Mouse (Mus musculus) forebrain, embryonic 14.5 days (tissue): ENCODE results near the gene Osbpl3. TPM values are rescaled to one million over a fixed set of nuclear protein-coding genes. Genes with fewer than 3 reads are reported as not detected.

Experiments
- ATAC-seq: fragments of 200-750 bp; cut with Nextera tagmentation; 2 replicates; pipeline ENCODE4 v1.8.0; 2017; ENCODE audit warnings: mild to moderate bottlenecking, moderate library complexity
- DNase-seq: peaks from one replicate; pipeline ENCODE4 v3.0.0-alpha.2; 2015; ENCODE audit warnings: low spot score
- H3K27ac ChIP-seq: fragments of 300-500 bp; sonication (generic); 2 replicates; pipeline ENCODE4 v1.5.1; 2014; ENCODE audit warnings: low read depth, mild to moderate bottlenecking, control low read depth, low read length, moderate library complexity
- H3K27me3 ChIP-seq: fragments of 300-500 bp; sonication (generic); replicated peaks from 2 replicates; pipeline ENCODE4 v1.6.1; 2014; ENCODE audit warnings: low read length, control low read depth, mixed read lengths; ENCODE audit not compliant: control insufficient read depth, insufficient read depth
- H3K36me3 ChIP-seq: fragments of 300-500 bp; sonication (generic); 2 replicates; pipeline ENCODE4 v1.6.1; 2014; ENCODE audit warnings: low read length, control low read depth; ENCODE audit not compliant: control insufficient read depth, insufficient read depth
- H3K4me1 ChIP-seq: fragments of 300-500 bp; sonication (generic); 2 replicates; pipeline ENCODE4 v1.6.1; 2014; ENCODE audit warnings: antibody characterized with exemption, low read length, control low read depth; ENCODE audit not compliant: control insufficient read depth, insufficient read depth
- H3K4me2 ChIP-seq: fragments of 300-500 bp; sonication (generic); 2 replicates; pipeline ENCODE4 v1.6.1; 2014; ENCODE audit warnings: mild to moderate bottlenecking, control low read depth, low read length
- H3K4me3 ChIP-seq: fragments of 300-500 bp; sonication (generic); 2 replicates; pipeline ENCODE4 v1.5.1; 2014; ENCODE audit warnings: low read depth, low read length, control low read depth
- H3K9ac ChIP-seq: fragments of 300-500 bp; sonication (generic); 2 replicates; pipeline ENCODE4 v1.6.1; 2014; ENCODE audit warnings: mild to moderate bottlenecking, low read length, control low read depth, moderate library complexity
- H3K9me3 ChIP-seq: fragments of 300-500 bp; sonication (generic); replicated peaks from 2 replicates; pipeline ENCODE4 v1.6.1; 2016; ENCODE audit warnings: low read length, control low read depth, mixed read lengths; ENCODE audit not compliant: control insufficient read depth
- WGBS: fragments of 180-500 bp; shearing (Covaris S2); extraction: QIAGEN DNeasy Blood & Tissue Kit; methylation state at CpG from one replicate; pipeline ENCODE4 v1.1.7; 2014; 5-methylcytosine and 5-hydroxymethylcytosine counted together
- polyA plus RNA-seq: library from polyadenylated mRNA; unstranded; fragments of >200 nt; fragmentation: Nextera tagmentation; extraction: Ambion mirVana; gene quantifications from 2 replicates; pipeline ENCODE4 v1.2.1, GENCODE M21; 2014

Osbpl3 gene
- polyA plus RNA-seq, 1 experiment from 2014 or later = 2.8 TPM

DNA sequence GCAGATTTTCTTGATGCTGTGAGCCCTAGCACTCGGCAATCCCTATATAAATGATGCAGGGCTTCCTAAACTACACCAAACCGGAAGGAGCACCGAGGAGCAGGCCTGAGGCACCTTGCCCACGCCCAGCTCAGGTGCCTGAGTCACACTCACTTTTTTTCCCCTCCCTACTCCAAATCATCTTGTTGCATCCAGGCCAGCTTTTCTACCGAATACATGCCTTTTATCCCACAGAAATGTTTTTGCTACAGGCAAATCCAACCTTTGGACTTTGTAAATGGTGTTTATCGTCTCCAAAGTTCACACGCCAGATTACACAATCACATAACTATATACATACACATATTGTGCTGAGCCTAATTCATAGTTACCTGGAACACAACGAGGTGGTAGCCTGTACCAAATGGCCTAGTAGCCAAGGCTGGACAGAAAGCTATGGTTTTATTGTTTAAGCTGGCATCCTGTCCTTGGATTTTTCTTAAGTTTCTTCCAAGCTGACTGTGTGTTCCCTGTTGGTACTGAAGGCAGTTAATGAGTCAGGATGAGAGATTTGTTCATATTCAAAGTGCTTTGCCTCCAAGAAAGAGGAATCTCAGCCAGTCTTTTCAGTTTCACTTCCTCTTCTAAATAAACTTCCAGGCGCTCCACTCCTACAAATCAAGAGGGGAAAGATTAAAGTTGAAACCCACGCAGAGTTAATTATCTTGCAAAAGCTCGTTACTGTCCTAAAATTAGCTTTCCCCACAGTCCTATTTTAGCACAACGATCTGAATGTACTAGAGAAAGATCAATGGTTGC lies 1.7 kb upstream of the Osbpl3 start:
- H3K27ac ChIP-seq = no peak overlapping the region
- ATAC-seq (no peak), DNase-seq (no peak)
- no peak overlapping the region for H3K9ac ChIP-seq
- H3K9me3 ChIP-seq = no peaks in the 10 kb centered on the region
- H3K4me2 ChIP-seq = no peak overlapping the region
- H3K4me3 ChIP-seq = no peak overlapping the region
- 0 out of 2 replicates have a peak, but pooled peaks cover 4% of the 10 kb centered on the region for H3K27me3 ChIP-seq
- 78% methylated on average over 12 of the region's 12 CpGs for WGBS
- no peaks in the 10 kb centered on the region for H3K36me3 ChIP-seq
- H3K4me1 ChIP-seq = peaks cover 7% of the 10 kb centered on the region; the same call in 1 of the 2 replicates

DNA sequence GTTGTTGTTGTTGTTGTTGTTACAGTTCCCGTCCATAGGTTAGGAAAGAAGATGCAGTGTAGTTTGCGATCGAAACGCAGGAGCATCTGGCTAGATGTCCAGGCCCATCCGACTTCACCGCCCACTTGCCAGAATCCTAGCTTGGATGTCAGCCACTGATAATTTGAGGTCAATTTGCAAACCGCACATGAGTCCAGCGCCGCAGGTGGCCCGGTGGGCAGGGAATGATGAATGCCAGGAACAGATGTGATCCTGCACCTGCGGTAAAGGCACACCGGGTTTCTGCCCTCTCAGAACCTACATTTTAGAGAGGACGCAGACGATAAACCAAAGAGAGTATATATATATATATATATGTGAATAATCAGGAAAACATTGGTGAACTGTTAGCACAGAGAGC lies 705 bp upstream of the Osbpl3 start:
- H3K27ac ChIP-seq = no peak overlapping the region
- no peaks in the 10 kb centered on the region for H3K36me3 ChIP-seq
- H3K4me2 ChIP-seq = peak overlapping the region; percentile 95
- ATAC-seq (no peak), DNase-seq (no peak)
- 0 out of 2 replicates have a peak, but pooled peaks cover 4% of the 10 kb centered on the region for H3K27me3 ChIP-seq
- no peaks in the 10 kb centered on the region for H3K9me3 ChIP-seq
- H3K4me3 ChIP-seq = no peak overlapping the region; the same call in 1 of the 2 replicates
- peaks cover 7% of the 10 kb centered on the region; the same call in 1 of the 2 replicates for H3K4me1 ChIP-seq
- 67% methylated on average over 14 of the region's 14 CpGs for WGBS
- H3K9ac ChIP-seq = no peak overlapping the region

DNA sequence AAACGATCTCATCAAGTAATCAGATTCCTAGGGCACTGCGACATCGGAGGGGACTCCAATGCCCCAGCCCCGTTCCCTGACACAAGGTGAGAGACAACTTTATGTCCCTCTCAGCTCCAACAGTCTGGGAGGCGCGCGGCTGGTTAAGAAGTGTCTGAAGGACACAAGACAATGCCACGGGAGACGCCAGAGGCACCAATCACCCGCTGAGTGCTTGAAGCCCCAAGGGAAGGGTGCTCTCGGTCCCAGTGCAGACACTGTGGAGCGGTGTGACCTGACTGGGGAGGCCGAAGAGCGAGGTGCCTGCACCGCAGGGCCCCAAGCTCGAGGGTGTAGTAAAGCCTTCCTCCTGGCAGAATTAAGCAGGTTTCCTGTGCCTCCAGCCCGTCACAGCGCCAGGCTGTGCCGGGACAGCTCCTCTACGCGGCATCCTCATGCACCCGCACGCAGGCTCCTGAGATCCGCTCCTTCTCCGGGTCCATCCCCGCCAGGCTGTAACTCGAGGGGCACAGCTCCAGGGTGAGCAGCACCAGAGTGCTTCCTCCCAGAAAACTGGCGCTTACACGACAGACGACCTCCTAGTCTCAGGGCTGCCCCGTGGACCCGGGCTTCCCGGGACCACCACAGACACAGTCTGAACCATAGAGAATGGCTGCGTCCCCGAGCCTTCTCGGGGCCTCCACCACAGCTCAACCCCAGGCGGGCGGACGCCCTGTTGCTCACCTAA lies 736 bp downstream of the Osbpl3 start:
- DNase-seq (peak; percentile 57), ATAC-seq (peak; percentile 64)
- Histone ChIP-seq H3K4me3 (peak overlapping the region; percentile 57), H3K4me1 (peaks cover 7% of the 10 kb centered on the region; the same call in 1 of the 2 replicates), H3K9me3 (no peaks in the 10 kb centered on the region), H3K36me3 (no peaks in the 10 kb centered on the region), H3K9ac (peak overlapping the region; percentile 70), H3K27me3 (0 out of 2 replicates have a peak, but pooled peaks cover 4% of the 10 kb centered on the region), H3K27ac (peak overlapping the region; percentile 44; the same call in 1 of the 2 replicates), H3K4me2 (peak overlapping the region; percentile 95)
- under 1% methylated on average over 38 of the region's 39 CpGs for whole genome bisulfite sequencing

DNA sequence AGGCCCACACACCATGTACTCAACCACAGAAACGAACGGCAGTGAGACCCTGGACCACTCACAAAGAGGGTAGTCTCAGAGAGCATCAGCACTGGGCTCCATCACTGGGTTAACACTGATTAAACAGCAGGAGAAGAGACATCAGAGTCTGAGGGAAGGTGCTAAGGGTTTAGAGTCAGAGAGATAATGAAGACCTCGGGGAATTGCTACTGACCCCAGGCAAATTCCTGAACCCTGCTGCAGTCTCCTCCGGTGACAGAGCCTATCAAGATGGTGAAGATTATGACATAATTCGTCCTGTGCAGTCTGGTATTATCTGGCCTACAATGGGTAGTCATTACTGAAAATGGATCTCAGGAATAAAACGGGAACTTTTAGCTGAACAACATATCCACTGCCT lies 2.4 kb downstream of the Osbpl3 start:
- H3K4me3 ChIP-seq = no peak overlapping the region
- 58% methylated on average over 6 of the region's 6 CpGs for WGBS
- no peaks in the 10 kb centered on the region for H3K9me3 ChIP-seq
- H3K4me1 ChIP-seq = peaks cover 7% of the 10 kb centered on the region; the same call in 1 of the 2 replicates
- no peak overlapping the region for H3K4me2 ChIP-seq
- H3K36me3 ChIP-seq = no peaks in the 10 kb centered on the region
- H3K27me3 ChIP-seq = 0 out of 2 replicates have a peak, but pooled peaks cover 4% of the 10 kb centered on the region
- H3K27ac ChIP-seq = no peak overlapping the region
- DNase-seq (no peak), ATAC-seq (no peak)
- H3K9ac ChIP-seq = no peak overlapping the region

DNA sequence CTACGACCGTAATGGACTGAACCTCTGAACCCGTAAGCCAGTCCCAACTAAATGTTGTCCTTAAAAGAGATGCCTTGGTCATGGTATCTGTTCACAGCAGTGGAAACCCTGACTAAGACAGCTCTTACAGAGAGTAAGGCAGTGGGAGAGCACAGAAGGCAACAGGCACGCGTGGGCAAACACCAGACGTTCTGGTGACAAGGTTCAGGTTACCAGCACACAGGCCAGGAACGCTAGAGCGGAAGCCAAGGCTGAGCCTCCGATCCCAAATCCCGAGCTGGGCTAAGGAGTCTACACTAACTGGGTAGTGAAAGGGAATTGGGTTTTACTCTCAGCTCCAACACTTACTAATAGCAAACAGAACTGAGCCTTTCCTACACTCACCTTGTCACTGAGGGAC lies 3.8 kb downstream of the Osbpl3 start:
- H3K27ac ChIP-seq = no peak overlapping the region
- DNase-seq (no peak), ATAC-seq (no peak)

DNA sequence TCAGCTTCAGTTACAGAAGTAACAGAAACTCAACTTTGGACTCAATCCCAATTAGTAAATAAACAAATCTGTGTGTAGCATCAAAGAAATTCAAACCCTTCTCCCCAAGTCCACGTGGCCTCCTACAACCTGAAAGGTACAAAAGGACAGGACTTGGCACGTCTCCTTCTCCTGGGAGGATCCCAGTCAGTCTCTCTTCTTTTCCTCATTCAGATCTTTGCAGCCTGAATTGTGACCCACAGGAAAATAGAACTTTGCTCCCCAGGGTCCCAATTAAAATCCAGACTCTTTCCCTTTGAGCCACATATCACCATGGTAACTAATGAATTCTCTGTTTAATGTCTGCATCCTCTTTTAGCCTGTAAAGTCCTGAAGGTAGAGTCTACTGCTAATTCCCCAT lies 10.4 kb downstream of the Osbpl3 start:
- peak; percentile 69; the same call in 1 of the 2 replicates for ATAC-seq
- H3K27ac ChIP-seq = no peak overlapping the region
- 8% methylated on average over 2 of the region's 2 CpGs for WGBS

More for the DNA sequence above, 3.8 kb downstream of the Osbpl3 start:
- Histone ChIP-seq H3K4me2 (no peak overlapping the region), H3K4me3 (no peak overlapping the region), H3K9me3 (no peaks in the 10 kb centered on the region), H3K36me3 (no peaks in the 10 kb centered on the region), H3K4me1 (peaks cover 7% of the 10 kb centered on the region; the same call in 1 of the 2 replicates), H3K27me3 (0 out of 2 replicates have a peak, but pooled peaks cover 4% of the 10 kb centered on the region), H3K9ac (no peak overlapping the region)
- WGBS = 94% methylated on average over 10 of the region's 10 CpGs

DNA sequence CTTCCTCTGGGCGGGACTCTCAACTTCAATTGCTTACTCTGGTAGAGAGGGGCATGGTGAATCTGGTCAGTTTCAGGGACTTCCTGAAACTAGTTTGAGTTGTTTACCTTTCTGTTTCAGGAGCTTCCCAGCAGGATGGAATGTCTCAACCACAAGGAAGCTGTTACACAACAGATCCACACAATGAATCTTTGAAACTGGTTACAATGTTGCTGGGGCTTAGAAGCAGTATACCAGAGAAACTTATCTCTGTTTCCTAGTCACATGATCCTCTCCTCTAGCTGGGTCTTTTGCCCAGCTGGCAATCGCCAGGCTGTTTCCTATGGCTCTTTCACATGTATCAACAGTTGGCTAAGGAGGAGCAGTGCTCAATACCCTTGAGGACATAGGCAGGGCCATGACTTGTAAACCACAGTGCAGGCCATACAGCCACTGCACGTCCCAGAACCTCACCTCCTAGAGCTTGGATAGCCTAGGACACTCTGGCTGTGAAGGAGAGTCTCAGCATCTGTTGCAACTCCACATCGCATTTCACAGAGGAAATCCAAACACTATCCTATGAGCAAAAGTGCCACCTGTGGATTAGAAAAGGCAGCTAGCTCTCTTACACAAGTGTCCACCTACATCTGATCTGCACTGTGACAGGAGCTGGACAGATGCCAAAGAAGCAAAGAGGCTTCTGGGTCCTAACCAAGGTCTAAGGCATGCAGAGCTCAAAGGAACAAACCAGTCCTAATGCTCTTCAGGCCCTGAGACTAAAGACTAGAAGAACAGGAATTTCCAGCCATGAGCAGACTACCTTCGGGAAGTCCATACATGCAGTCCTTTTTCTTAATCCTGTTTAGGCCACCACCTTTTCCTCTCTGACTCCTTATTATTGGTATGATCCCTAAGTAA lies 14.8 kb downstream of the Osbpl3 start:
- Histone ChIP-seq H3K27ac (no peak overlapping the region), H3K27me3 (no peaks in the 10 kb centered on the region), H3K4me3 (no peak overlapping the region), H3K9me3 (no peaks in the 10 kb centered on the region), H3K9ac (no peak overlapping the region), H3K36me3 (no peaks in the 10 kb centered on the region), H3K4me1 (no peaks in the 10 kb centered on the region), H3K4me2 (no peak overlapping the region)
- 93% methylated on average over 5 of the region's 5 CpGs for WGBS
- DNase-seq = no peak
- no peak for ATAC-seq

More for the DNA sequence above, 10.4 kb downstream of the Osbpl3 start:
- Histone ChIP-seq H3K4me1 (no peaks in the 10 kb centered on the region), H3K4me3 (no peak overlapping the region), H3K4me2 (no peak overlapping the region), H3K36me3 (no peaks in the 10 kb centered on the region), H3K27me3 (no peaks in the 10 kb centered on the region), H3K9me3 (no peaks in the 10 kb centered on the region), H3K9ac (no peak overlapping the region)
- peak; percentile 76 for DNase-seq

DNA sequence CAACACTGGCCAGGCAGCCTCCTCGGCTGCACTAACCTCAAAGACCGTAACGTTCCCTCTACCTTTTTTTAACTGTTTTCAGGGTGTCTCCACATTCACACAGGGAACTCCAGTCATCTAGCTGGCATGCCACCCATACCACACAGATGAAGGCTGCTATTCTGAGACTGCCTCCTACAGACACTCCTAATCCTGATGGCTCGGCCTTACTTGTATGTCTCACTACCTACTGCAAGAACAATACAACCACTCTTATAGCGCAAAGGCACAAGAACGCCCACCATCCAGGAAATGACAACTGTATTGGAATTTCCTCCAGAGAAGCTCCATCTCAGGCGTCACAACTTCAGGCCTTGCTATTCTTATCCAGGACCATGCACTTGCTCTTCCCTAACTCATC lies 15.8 kb downstream of the Osbpl3 start:
- H3K4me3 ChIP-seq = no peak overlapping the region

More for the DNA sequence above, 15.8 kb downstream of the Osbpl3 start:
- DNase-seq = no peak
- Histone ChIP-seq H3K36me3 (no peaks in the 10 kb centered on the region), H3K4me2 (no peak overlapping the region), H3K27me3 (no peaks in the 10 kb centered on the region), H3K9ac (no peak overlapping the region), H3K4me1 (no peaks in the 10 kb centered on the region), H3K27ac (no peak overlapping the region), H3K9me3 (no peaks in the 10 kb centered on the region)
- ATAC-seq = no peak
- 92% methylated on average over 7 of the region's 7 CpGs for WGBS
